Mouse (Mus musculus) heart, adult 11 months (tissue): ENCODE measurements around the gene Cybrd1.

Experiments used
- DNase-seq: peaks from one replicate; pipeline ENCODE4 v3.0.0; 2022

Cybrd1 gene

DNA sequence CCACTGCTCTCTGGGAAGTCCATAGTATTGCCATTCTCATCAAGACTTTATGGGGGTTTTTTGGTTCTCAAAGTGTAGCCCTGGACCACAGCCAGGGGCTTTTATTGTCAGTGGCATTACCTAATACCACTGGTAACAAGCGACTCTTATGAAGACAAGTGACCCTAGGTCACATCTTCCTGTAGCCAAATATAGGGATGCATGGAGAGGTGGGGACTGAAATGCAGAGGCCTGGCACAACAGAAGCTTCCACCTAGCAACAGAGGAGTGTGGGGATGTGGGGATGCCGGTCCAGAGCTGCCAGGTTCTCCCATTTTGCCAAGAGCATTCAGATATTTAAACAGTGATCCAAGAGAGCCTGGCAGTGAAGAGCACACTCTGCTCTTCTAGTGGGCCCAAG lies 5.9 kb downstream of the Cybrd1 start:
- no peak for DNase-seq

DNA sequence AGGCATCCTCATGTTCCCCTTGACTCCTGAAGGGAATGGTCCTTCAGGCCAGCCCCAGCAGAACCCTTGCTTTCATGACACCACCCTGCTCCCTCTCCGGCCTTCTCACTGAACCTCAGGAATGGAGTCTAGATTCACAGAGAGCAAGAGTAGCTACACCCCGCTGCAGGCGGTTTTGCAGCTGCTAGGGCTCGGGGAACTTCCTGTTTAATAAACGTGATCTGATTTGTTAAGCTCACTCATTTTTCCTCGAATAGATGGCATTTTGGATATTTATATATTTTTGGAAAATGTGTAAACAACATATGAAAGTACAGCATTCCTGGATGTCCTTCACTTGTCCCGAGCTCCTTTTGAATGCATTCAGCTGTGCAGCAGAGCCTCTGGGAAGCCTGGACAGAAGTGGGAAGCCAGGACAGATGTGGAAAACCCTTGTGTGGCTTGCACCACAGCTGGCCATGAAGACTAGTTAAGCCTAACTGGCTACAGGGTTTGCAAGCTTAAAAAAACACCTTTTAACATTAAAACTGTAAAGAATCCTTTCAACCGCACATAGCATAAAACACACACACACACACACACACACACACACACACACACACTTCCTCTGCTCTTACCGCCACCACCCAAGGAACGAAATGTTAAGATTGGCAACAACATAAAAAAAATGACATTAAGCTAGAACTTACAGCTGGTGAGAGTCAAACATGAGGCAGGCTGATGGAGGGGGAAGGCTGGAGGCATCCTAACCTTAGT lies 10.2 kb downstream of the Cybrd1 start:
- DNase-seq, result peak; percentile 48

DNA sequence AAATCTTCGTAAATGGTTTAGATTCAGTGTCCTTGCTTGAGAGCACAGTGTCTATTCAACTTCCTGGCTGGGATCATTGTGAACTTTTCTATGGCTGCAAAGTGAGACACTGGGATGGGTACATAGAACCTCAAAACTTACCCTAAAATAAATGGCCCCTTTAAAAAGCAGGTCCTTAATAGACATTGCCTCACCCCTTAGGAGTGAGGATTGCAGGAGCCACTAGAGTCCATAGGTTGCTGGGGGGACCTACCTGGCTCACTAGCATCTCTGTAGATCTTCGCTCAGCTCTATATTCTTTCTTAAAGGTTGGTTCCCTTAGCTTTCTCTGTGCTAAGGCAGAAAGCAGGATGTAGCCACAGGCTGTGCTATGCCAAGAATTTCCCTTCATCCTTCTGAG lies 12.6 kb downstream of the Cybrd1 start:
- peak; percentile 62 for DNase-seq

DNA sequence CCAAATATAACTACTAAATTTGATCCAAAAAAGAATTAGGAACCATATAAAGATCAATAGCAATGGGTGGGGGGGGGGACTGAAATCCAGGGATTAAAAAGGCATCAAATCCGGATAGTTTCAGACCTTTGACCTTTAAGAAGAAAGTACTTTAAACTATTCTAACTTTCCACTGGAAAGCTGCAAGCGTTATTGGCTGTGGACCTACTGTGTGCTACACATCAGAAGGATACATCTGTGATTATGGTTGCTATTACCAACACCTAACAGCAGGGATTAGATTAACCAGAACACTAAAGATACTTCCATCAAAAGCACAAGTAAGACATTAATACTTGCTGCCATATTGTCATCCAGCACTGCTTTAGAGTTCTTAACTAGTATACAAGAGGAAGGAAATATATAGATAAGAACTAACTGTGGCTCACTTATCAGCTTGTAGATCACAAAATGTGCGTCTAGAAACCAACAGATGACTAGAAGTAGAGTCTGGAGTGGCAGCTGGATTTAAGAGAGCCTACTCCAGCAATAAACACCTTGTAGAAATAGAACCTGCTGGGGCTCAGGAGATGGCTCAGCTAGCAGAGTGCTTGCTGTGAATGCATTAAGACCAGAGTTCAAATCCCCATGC lies 14.3 kb downstream of the Cybrd1 start:
- DNase-seq, result peak; percentile 18

DNA sequence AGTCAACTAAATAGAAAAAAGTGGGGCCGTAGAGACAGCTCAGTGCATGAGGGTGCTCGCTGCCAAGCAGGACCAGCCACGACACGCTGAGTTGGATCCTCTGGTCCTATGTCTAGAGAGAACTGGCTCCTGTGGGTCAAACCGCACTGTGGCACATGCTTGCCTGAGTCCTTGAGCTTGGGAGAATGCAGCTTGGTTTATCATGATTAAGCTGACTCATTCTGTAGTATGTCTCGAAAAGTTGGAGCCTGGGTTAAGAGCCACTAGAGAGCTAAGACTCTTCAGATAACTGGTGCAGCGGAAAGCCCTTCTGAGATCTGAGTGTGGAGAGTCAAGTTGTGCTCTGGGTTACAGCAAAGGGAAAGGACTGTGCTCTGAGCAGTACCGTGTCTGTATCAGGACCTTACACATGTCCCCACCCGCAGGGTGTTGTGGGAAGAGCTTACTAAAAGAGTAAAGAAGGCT lies 16.4 kb downstream of the Cybrd1 start:
- DNase-seq, result no peak

DNA sequence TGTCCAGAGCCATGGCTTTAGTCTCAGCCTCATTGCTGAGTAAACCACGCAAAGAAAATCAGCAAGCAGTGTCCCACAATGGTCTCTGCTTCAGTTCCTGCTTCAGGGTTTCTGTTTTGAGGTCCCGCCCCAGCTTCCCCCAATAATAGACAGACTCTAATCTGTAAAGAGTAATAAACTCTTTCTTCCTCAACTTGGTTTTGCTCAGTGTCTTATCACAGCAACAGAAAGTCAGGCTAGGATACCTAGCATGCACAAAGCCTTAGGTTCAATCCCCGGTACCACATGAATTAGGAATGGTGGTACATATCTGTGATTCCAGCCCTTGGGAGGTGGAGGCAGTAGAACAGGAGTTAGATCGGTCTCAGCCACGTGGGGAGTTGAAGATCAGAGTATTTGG lies 17.1 kb downstream of the Cybrd1 start:
- no peak for DNase-seq

DNA sequence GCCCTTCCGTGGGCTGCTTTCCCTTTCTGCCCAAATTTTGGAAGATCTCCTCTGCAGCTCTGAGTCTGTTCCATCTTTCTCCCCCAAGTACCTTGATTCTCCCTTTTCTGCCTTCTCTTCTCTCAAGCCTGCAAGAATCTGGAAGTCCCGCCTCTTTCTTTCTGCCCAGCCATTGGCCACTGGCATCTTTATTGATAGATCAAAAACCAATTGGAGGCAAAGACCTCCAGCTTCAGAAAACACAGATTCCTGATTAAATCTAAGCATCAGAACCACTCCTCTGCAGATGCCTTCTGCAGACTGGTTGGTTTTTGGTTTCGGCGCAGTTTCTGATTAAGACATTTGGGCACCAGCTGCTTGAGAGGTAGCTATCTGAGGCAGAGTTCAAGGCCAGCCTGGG lies 22.9 kb downstream of the Cybrd1 start:
- DNase-seq, result no peak

DNA sequence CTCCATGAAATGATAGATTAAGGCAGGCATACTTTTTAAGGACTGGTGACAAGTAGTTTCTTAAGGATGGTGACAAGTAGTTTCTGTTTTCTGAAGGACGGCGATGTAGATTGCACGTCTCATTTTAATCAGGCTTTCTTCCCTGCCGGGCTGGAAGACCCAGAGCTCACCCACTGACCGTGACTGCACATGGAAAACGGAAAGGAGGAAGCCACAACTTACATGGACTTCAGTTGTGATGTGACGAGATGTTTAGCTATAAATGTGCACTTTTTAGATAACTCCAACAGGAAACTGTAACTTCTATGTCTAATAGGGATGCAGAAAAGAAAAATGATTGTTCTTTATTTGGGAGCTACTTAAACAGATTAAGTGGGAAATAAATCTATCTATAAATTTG lies 24.7 kb downstream of the Cybrd1 start:
- no peak for DNase-seq

DNA sequence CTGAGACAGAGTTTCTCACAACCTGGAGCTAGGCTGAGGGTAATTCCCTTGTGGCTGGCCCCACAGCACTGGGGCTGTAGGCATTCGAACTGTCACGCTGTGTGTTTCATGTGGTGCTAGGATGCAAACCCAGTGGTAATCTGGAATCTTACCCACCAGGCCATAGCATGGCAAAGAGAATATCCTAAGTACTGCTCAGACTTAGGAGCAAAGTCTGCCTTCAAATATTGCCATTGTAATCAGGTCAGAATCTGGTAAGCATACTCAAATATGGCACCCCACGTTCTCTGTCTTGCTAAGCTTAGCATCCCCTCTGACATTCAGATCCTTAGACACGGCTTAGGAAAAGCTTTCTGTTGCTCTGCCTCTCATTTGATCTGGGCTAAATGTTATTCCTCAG lies 28.1 kb downstream of the Cybrd1 start:
- no peak for DNase-seq

DNA sequence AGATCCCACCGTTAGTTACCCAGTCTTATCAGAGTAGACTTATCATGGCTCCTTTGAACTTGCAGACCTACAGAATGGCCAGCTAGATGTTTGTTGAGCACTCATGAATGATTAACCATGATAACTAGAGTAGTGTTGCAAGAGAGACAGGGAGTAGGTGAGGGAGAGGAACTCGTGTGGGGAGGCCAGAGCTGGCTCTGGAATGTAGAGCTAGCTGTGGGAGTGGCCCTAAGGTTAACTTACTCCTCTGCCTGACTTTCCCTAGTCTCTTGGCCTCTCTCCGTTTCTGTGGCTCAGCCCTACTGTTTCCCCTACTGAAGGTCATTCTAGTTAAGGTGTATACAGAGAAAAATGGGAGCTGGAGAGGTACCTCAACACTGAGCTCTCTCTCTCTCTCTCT lies 28.5 kb downstream of the Cybrd1 start:
- DNase-seq, result peak; percentile 83

DNA sequence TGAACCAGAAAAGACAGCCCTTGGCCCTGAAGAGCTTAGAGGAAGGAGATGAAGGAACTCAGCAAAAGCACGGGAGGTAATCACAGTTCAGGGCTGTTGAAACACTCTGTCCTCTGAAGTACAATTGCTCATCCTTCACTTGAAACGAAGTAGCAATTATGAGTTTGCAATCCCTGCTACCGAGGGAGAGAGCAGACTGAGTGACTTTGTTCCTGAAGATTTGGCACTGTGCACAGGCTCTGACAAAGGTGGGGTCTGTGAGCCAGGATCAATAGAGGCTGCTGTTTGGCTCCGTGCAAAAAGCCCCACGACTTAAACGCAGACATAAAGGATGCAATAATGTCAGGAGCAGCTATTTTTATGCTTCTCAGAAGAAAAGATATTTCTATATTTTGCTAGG lies 30.1 kb downstream of the Cybrd1 start:
- DNase-seq, result no peak

DNA sequence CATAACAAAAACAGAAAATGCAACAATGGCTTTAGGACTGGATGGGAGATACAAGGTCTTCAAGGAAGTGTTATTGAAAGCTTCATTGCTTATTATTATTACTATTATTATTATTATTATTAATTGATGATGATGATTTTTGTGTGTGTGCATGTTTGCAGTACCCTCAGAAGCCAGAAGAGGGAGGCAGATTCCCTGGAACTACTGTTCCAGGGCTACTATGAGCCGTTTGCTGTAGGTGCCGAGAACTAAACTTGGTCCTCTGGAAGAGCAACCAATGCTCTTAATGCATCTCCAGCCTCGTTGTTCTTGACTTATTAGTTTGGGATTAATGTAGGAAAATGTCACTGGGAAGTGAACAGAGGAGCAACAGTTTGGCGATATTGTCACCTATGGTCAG lies 34.4 kb downstream of the Cybrd1 start:
- no peak for DNase-seq

DNA sequence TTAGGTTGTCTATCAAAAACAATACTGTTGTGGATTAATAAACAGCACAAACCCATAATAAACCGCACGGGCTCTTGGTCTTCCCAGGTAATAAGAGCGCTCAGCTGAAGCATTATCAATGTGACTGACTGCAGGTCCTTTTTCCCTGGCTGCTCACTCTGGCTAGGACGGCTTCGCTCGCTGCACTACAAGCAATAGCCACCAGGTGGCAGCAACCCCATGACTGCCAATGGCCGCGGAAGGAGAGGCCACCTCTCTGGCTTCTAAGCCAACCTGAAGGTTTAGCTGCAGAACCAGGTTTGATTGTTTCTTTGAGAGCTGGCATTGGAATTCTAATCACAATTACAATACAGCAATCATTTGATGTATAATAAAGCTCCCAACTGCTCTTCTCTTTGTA lies 37.8 kb downstream of the Cybrd1 start:
- no peak for DNase-seq

DNA sequence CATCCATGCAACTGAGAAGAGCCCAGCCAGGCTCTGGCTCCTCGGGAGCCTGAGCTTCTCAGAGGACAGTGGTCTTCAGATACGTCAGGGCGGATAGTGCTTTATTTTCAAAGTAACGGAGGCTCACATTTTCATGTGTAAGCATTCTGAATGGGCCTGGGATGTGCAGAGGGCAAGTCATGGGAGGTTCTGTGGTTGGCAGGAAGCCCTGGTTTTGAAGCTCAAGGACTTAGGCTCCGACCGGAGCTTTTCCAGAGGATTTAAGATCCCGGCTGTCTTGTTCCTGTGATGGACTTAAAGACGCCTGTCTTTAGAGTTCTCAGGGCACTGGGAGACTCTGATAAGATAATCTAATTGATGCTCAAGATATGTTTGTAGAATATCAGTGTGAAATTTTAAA lies 38.7 kb downstream of the Cybrd1 start:
- DNase-seq, result no peak

DNA sequence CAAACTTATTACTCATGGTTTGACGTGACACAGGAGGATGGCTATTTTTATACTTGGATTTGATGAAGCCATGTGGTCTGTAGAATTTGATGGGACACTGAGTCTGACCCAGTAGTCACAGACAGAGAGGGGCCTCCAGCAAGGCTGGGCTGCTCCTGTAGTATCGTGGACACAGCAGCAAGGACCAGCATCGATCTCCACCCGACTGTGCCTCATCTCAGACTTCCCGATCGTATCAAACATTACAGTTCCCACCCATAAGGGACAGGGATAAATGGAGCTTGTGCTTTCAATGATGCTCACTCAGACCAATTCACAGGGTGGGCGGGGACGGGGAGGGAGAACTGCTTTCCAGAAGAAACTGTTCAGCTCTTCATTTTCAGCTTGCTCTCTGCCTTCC lies 40.2 kb downstream of the Cybrd1 start:
- DNase-seq, result peak; percentile 68

DNA sequence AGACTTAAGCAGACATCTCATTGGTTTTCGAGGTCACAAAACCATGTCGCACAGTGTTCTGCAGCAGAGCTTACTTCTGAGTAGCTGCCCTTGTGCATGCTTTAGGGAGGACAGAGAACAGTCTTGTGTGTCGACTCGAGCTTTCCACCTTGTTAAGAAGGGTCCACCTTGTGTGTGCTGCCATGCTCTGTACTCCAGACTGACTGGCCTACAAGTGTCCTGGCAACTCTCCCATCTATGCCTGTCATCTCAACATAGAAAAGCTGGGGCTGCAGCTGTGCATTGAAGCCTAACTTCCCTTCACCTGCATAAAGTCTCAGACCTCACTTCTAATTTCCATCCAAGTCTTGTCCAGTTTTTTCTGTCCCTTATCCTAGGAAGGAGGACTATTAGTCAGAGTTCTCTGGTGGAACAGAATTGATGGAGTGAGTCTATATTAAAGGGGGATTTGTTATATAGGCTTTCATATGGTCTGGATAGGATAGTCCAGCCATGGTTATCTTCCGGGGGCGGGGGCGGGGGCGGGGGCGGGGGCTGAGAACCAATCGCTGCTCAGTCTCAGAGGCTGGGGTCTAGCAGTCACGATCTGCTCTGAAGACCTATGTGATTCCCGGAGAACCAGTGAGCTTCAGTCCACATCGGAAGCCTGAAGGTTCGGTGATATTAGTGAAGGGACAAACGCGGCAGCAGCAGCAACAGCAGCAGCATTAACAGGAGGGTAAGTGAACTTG lies 42.0 kb downstream of the Cybrd1 start:
- DNase-seq, result no peak

DNA sequence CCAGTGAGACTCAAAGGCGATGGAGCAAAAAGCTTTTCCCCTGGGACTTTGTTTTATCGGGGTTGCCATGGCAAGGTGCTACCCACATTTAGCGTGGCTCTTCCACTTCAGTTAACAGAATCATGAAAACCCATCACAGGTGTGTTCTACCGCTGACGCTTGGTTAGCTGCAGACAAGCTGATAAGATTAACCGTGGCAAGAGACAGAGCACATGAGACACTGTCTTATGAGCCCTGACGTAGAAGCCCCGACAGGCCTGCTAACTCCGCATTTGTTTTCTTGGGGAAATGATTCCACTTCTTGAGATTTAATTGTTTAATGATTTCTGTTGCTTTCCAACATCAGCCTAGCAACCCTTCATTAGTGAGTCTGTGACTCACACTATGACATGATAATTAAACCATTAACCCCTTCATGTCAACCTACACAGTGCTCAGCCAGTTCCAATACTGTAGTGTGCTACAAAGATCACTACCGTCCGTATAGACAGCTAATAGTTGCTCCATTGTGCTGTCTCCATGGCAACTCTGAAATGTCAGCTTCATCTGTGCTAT lies 42.7 kb downstream of the Cybrd1 start:
- no peak for DNase-seq

DNA sequence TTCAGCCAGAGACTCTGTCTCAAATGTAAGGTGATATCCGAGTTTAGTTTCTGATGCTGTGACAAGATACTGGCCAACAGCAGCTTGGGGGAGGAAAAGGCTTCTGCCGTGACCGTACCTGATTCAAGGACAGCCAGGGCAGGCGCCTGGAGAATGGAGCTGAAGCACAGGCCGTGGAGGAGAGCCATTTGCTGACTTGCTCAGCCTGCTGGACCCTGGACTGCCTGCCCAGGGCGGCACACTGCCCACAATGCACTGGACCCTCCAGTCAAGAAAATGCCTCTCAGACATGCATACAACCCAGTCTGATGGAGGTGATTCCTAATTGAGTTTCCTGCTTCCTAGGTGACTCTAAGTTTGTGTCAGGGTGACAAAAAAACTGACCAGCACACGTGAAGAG lies 43.8 kb downstream of the Cybrd1 start:
- DNase-seq, result no peak

DNA sequence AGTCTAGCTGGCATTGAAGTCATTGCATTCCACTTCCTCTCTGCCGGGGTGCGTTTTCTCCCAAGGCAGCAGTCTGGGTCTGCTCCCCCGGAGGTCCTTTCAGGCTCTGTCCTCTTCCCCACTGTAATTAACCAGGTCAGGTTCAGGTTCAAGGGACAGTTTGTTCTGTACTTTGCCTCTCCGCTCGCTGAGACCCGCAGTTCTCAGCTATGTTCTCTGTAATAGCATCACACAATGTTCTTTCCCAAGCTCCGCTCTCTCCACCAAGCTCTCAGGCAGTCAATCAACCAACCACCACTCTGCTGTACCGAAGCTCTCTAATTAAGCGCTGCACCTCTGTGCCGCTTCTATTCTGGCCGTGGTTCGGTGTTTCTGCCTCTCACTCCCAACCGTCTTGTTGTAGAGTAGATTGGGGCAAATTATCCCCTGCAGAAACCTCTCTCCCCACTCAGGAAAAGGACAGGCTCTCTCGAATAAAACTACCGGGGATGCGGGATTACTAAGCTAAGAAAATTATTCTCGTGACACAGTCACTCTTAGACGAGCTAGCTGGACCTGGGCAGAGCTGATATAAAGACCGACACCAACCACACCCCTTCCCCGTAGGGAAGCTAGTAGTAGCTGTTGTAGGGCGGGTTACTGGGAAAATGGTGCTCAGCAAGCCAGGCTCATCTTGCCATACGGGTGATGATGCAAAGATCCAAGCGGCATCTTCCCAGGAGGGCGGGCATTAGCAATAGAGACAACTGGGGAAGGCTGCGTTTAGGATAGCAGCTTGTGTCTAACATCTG lies 45.3 kb downstream of the Cybrd1 start:
- DNase-seq, result no peak

DNA sequence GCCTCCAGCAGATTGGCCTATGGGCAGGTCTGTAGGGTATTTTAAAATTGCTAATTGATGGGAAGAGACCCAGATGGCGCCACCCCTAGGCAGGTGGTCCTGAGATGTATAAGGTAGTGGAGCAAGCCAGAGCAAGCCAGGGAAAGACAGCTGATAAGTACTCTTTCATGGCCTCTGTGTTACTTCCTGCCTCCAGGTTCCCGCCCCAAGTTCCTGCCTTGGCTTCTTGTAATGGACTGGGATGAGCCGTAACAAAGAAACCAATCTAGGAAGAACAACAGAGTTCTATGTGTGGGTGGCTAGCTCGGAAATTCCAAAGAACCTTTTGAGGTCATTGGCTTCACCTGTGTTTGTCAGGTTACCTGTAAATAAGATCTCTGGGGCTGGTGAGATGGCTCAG lies 49.5 kb downstream of the Cybrd1 start:
- no peak for DNase-seq

DNA sequence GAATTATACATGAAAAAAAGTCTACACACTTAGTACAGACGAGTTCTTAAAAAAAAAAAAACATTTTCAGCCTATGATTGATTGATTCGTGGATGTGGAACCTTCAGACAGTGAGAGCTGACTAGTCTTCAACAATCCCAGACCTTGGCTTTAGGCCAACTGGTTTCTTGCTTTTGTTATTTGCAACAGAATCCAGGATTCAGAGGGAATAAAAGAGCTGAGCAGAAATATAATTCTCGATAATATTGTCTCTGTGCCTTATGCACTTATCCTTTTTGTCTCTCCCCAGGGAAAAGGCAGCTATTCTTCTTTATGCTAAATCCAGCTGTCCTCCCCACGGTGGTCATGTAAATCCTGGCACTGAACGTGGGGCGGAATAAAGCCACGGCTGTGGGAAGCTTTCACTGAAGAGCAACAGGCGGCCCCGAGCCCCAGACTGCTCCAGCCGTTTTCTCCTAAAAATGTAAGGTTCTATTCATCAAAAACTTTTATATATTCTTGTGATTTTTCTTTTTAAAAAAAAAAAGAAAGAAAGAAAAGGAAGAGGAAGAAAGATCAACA lies 50.8 kb downstream of the Cybrd1 start:
- DNase-seq, result no peak

DNA sequence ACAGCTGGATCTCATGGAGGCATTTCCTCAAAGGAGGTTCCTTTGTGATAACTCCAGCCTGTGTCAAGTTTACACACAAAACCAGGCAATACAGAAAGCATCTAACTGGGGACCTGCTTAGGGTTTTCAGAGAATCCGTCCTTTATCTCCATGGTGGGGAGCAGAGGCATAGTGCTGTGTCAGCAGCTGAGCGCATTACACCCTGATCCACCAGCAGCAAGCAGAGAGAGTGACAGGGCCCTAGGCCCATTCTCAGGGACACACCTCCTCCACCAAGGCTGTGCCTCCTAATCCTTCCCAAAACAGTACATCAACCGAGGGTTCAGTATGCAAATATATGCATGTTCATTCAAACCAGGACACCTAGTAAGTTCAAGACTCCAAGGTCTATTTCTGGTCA lies 55.3 kb downstream of the Cybrd1 start:
- DNase-seq, result peak; percentile 39
